Mouse (Mus musculus) ovary, postnatal 10 days (tissue): ENCODE data around the gene Wfdc8.

Experiments used
- DNase-seq: peaks from one replicate; pipeline ENCODE4 v3.0.0; 2022; ENCODE audit warnings: low spot score

The Wfdc8 gene

GRCm38 (mm10) chr2:164562391-164563188 is 50.8 kb downstream of the Wfdc8 start, which contains the start of gene Wfdc2:
Wfdc2 (plus strand) TSS chr2:164562413.
- no peak for DNase-seq

GRCm38 (mm10) chr2:164560106-164560505 is 53.3 kb downstream of the Wfdc8 start:
- no peak for DNase-seq

GRCm38 (mm10) chr2:164558991-164559645 is 54.3 kb downstream of the Wfdc8 start:
- no peak for DNase-seq

GRCm38 (mm10) chr2:164558426-164558825 is 55.0 kb downstream of the Wfdc8 start:
- no peak for DNase-seq

GRCm38 (mm10) chr2:164551502-164551901 is 61.9 kb downstream of the Wfdc8 start:
- DNase-seq: no peak

GRCm38 (mm10) chr2:164550895-164551269 is 62.5 kb downstream of the Wfdc8 start:
- no peak for DNase-seq

- no peak for DNase-seq
Measured at GRCm38 (mm10) chr2:164549963-164550894, 63.2 kb downstream of the Wfdc8 start.

GRCm38 (mm10) chr2:164549338-164549737 is 64.1 kb downstream of the Wfdc8 start:
- DNase-seq: no peak
